Mouse (Mus musculus) liver, adult 2 months (tissue): Measurements from ENCODE around the gene Wbp2nl.

Source experiments
- CTCF ChIP-seq: fragments of 200-500 bp; IDR thresholded peaks from 2 replicates; pipeline ENCODE4 v1.5.1; 2011; ENCODE audit warnings: low read depth, low read length, control low read depth
- POLR2A ChIP-seq: fragments of 200-500 bp; IDR thresholded peaks from 2 replicates; pipeline ENCODE4 v1.6.1; 2011; ENCODE audit warnings: low read length, control low read depth; ENCODE audit not compliant: insufficient read depth; ENCODE audit errors: extremely low read depth

DNA sequence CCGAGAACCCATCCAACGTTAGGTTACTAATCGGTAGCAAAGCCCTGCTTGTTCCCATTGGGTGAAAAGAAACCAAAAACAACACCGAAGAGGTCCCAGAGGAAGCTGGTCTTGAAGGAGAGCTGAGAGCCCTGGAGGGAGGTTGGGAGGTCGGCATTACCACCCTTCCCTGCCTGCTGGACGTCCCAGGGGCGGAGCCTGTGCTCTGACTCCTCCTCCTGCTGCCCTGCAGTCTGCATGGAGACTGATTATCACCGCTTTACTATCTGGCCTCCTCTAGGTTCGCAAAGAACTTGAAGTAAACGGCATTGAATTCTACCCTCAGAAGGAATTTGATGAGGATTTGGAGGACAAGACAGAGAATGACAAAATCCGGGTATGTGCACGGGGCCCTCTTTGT is 12.6 kb upstream of the Wbp2nl start:
- TF ChIP-seq POLR2A = no peak
- no peak for TF ChIP-seq CTCF
